Mouse (Mus musculus) cortical plate, adult 2 months (tissue): ENCODE data around the gene Tmem205.

Experiments used
- CTCF ChIP-seq: fragments of 200-500 bp; IDR thresholded peaks from 2 replicates; pipeline ENCODE4 v1.5.1; 2011; ENCODE audit warnings: mild to moderate bottlenecking, control low read depth, low read length; ENCODE audit not compliant: insufficient read depth; ENCODE audit errors: extremely low read depth
- POLR2A ChIP-seq: fragments of 200-500 bp; IDR thresholded peaks from 2 replicates; pipeline ENCODE4 v1.6.1; 2011; ENCODE audit warnings: mild to moderate bottlenecking, low read length, control low read depth; ENCODE audit not compliant: insufficient read depth; ENCODE audit errors: extremely low read depth

GRCm38 (mm10) chr9:21947540-21948130 is 20.3 kb upstream of the Tmem205 start:
- no peak for TF ChIP-seq CTCF
- TF ChIP-seq POLR2A, result no peak
